Mouse (Mus musculus) retina, postnatal 1 day (tissue): ENCODE results near the gene Nup107.
"Not testable (repeated sequence)": the region's sequence is repeated elsewhere in the genome, so short reads cannot be mapped to it uniquely, and the experiment has no call there.

Experiments used
- DNase-seq: peaks from one replicate; pipeline ENCODE4 v3.0.0-alpha.2; 2012

Gene Nup107

DNA sequence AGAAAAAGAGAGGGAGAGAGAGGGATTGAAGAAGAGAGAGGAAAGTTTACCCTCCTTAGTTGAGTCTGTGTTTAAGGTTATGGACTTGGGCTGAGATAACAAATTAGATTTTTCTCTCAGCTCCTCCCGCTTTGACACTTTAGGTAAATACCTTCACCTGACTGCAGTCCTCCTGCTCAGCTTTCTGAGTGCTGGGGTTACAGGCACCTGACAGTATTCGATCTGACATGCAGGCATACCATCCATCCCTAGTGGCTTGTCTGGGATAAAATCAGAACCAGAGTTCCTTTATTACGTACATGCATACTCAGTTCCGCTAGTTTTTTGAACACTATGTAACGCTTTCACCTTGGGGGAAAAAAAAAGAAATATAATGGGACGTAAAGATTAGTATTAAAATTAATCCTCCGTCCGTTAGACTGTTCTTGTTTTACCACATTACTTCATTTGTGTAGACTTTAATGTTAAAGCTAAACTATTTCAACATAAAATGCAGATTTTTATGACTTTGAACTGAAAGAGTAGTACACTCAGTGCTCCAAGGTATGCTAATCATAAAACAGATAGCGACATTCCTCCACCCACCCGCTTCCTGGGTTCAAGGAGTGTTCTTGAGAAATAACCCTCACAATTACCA, 43.3 kb downstream of the Nup107 start:
- DNase-seq, result no peak

- DNase-seq, result no peak
Observed at GRCm38 (mm10) chr10:117748276-117749049, 44.0 kb downstream of the Nup107 start.

DNA sequence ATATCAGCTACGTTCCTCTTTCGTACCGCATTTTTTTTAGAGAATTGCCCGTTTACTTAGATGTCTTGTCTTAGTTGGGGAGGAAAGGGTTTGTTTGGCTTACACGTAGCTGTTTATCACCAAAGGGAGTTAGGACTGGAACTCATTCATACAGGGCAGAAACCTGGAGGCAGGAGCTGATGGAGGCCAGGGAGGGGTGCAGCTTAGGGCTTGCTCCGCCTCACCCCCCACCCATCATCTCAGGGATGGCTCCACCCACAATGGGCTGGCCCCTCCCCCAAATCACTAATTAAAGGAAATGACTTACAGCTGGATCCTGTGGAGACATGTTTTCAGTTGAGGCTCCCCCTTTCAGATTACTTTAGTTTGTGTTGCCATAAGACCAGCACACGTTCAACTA, 44.8 kb downstream of the Nup107 start:
- DNase-seq, result peak; percentile 12

DNA sequence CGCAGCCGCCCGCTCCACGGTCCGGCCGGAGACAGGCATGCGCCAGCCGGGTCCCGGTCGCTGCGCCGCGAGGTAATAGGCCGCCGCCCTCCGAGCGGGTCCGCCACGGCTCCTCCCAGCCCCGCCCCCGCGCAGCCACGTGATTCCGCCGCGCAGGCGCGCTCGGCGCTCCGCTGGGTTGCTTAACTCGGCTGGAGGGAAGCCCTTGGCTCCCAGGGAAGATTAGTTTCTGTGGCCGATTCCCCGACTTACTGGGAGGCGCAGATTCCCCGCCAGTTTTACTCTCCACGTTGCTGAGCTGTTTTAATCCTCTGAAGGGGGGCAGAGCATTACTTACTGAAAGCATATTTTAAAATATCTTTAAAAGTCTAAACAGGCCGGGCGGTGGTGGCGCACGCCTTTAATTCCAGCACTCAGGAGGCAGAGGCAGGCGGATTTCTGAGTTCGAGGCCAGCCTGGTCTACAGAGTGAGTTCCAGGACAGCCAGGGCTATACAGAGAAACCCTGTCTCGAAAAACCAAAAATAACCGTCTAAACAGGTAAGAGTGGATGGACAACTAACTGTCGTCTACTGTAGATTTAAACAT, 46.1 kb downstream of the Nup107 start, which contains the start of gene Slc35e3:
TSS of gene Slc35e3 (minus strand) at position 69 of the 587 bp plus-strand sequence.
- peak; percentile 96 for DNase-seq

- DNase-seq, result peak; percentile 20
Observed at GRCm38 (mm10) chr10:117745570-117746296, 46.8 kb downstream of the Nup107 start.

DNA sequence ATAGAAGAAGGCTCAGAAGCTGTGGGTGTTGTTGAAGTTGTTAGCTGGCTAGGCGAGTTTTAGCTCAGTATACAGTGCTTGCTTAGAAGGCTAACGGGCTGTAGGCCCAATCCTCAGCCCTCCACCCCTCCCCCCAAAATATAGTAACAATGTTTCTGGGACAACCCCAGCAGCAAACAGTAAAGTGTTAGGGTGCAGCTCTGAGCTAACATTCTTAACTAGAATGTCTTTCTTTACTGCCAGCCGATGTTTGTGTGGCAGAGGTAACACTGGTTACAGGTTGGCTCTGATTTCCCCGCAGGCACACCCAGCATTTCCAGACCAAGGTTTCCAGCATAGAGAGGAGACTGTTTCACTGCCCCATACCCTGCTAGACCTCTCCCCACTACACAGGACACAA, 48.6 kb downstream of the Nup107 start:
- no peak for DNase-seq

DNA sequence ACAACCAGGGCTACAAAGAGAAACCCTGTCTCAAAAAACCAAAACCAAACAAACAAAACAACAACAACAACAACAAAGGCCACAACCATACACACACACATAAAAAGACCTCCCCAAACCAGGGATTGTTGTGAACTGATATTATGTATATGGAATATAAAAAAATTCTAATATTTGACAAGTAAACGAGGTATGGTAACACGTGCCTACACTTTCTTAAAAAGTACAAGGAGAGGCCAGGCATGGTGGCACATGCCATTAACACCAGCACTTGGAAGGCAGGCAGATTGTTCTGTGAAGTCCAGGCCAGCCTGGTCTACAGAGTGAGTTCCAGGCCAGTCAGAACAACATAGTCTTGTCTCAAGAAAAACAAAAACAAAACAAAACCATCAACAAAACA, 49.3 kb downstream of the Nup107 start:
- DNase-seq, result no peak

DNA sequence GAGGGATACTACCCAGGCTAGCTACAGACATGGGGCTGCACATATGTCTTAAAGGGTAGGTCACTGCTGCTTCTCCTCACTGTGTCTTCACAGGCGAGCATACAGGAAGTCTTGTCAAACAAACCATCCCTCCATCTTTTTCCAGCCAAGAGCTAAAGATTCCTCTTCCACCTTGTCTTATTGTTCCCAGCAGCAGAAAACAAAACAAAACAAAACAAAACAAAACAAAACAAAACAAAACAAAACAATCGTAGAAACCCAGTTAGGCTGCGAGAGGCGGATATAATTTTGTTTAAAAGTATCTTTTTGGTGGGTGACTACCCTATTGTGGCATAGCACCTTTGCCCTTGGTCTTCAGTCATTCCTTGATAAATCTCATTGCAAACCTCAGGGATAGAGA, 49.9 kb downstream of the Nup107 start:
- DNase-seq, result no peak

DNA sequence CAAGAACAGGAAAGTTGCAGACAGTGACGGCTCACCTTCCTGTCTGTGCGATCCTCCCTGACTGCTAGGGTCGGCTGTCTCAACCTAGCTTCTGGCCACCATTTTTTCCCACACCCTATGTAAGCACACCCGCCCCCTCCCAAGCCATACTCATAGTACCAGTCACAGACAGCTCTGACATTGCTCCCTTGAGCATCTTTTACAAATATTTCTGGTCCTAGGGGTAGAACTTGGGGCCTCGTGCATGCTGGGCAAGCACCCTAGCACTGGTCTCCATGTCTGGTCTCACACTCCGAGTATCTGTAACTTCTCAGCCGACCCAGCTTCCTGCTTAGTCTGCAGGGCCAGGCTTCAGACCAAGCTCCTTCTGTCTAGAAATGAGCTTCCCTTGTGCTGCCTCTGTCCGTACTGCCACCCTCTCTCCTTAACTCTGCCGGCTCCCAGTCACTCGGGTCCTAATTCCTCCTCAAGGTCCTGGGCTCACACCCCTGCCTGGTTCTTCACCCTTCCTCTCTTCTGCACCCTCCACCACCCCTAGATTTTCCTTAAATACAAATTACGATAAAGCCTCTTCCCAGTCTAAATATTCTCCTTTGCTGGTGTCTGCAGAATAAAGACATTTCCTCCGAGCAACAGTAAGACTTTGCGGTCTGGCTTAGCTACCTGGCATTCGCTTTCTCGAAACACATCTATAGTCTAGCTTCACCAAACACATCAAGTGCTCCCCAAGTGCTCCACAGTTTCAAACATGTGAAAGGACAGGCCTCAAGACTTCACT, 50.6 kb downstream of the Nup107 start:
- DNase-seq, result no peak

DNA sequence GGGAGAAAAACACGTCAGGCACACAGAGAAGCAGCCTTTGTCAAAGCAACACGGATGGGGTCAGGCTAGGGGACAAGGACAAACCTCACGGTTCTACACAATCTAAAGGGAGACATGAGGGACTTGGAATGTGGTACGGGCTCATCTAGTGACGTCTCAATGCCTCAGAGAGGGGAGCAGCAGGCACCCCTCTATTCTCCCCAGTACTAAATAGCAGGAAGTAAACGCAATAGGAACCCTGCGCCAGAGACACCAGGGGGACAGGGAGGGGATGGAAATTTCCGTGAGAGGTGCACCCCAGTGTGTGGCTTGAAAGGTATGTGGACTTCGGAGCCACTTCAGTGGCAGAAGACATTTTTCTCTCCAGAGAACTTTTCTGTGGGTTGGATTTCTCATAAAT, 51.6 kb downstream of the Nup107 start:
- DNase-seq, result no peak

DNA sequence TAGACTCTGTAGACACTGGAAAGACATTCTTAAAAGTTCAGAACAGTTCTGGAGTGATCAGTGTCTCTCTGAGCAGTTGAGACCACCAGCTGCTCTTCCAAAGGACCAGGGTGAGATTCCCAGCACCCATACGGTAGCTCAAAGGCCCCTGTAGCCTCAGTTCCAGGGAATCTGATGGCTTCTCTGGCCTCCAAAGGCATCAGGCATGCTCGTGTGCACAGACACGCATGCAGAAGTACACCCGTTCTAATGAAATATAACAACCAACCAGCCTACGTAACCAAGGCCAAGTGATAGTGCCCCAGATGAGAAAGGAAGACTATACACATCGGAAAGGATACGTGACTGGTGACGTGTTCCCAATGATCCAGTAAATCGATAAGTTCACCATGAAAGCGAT, 52.3 kb downstream of the Nup107 start:
- no peak for DNase-seq

- no peak for DNase-seq
Observed at GRCm38 (mm10) chr10:117739648-117739948, 52.9 kb downstream of the Nup107 start.

- no peak for DNase-seq
Observed at GRCm38 (mm10) chr10:117738928-117739647, 53.4 kb downstream of the Nup107 start.

DNA sequence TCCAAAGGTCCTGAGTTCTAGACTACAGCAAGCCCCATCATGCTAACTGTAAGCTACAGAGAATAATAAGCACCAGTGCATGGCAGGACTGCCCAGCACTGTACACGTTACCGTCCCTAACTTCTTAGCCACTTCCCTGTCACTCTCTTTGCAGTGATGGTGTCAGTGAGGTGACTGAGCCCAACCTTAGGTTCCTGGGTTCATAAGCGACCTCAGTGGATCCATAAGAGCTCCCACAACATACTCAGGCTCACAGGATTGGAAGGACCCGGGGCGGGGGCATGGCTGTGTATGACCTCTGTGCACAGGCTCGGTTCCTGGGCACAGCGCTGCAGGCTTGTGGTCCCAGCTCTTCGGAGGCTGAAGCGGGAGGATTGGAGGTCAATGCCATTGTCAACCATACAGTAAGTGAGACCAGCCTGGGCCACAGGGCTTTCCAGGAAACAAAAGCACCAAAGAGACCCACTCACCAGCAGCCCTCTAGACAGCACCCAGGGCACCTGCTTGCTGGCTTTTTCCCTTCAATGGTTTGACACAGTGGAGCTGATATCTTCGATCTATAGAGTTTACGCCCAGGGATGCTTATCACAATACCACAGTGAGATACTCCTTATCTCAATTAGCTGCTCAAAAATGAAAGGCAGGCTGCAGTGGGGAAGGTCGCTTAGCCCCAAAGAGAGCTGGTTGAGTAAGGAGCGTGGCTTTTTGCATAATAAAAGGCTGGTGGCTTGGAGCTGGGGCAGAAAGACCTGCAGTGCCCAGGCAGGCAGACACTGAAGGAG, 54.2 kb downstream of the Nup107 start:
- no peak for DNase-seq

GRCm38 (mm10) chr10:117737498-117737897, 55.0 kb downstream of the Nup107 start:
- DNase-seq, result not testable (repeated sequence)

- no peak for DNase-seq
Observed at GRCm38 (mm10) chr10:117737075-117737474, 55.4 kb downstream of the Nup107 start.

DNA sequence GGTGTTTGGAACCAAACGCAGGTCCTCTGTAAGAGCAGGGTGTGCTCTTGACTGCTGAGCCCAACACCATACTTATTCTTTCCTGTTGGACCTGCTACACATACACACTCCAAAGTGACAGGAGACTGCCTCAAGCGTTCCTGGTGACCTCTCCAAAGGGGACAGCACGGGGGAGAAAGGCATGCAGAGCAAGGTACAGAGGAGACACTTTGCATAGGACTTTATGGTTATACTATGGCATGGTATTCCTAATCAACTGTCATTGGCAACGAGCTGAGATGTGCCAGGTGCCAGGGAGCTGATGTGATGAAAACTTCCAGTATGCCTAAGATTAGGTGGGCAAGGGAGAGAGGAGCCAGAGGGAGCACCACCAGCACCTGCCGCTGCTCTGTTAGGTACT, 55.9 kb downstream of the Nup107 start:
- no peak for DNase-seq

DNA sequence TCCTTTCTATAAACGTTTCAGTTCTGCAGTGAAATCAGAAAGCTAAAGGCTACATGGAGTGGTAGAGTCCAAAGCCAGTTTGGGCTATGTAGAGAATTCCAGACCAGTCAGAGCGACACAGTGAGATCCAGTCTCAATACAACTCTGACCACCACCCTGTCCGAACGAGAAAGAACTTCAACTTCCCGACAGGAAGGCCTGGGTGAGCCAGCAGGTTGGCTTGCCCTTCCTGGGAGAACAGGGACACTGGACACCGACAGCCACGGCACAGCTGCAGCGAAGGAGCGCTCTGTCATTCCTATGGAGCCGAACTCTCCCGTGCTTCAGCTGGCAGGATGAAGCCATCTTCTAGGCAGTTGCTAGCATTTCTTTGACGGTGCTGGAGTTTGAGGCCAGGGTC, 57.1 kb downstream of the Nup107 start:
- not testable (repeated sequence) for DNase-seq

GRCm38 (mm10) chr10:117734104-117734852, 58.2 kb downstream of the Nup107 start:
- not testable (repeated sequence) for DNase-seq

- not testable (repeated sequence) for DNase-seq
Observed at GRCm38 (mm10) chr10:117733626-117734025, 58.9 kb downstream of the Nup107 start.
